Mouse (Mus musculus): ENCODE measurements around the gene Olfr66. TPM values are rescaled to one million over a fixed set of nuclear protein-coding genes. Genes with fewer than 3 reads are reported as not detected.

The Olfr66 gene
- polyA plus RNA-seq (2015; fragmentation: Nextera tagmentation; extraction: Ambion mirVana) = not detected in 2 replicates

DNA sequence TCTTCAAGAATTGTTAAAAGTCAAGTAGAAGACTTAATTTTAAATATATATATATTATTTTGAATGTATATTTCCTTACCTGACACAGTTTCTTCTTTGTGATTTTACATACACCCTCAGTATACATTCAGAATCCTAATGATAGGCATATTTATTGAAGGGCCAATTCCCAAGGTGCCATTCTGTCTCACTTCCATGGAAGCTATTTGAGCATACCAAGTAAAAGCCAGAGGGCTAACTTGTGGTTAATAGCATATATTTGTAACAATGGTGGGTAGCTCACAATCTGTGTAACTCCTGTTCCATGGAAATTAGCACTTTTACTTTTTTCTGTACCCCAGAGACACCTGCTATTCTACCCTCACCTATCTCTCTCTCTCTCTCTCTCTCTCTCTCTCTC is at the start of gene Olfr66:
Gene Olfr66 (minus strand): TSS at position 101 of the 400 bp plus-strand sequence.
- ATAC-seq (ENCODE audit: low FRiP score) = no peak
- Histone ChIP-seq H3K4me3 (replicated peaks) (no peak within 1 kb of the TSS), H3K36me3 (no peaks in the 10 kb centered on the region), H3K27ac (replicated peaks) (no peak within 1 kb of the TSS), H3K9me3 (replicated peaks) (no peaks in the 10 kb centered on the region), H3K4me1 (no peaks in the 10 kb centered on the region), H3K9ac (replicated peaks) (no peak within 1 kb of the TSS), H3K27me3 (replicated peaks) (no peaks in the 10 kb centered on the region), H3K4me2 (no peak within 1 kb of the TSS)

DNA sequence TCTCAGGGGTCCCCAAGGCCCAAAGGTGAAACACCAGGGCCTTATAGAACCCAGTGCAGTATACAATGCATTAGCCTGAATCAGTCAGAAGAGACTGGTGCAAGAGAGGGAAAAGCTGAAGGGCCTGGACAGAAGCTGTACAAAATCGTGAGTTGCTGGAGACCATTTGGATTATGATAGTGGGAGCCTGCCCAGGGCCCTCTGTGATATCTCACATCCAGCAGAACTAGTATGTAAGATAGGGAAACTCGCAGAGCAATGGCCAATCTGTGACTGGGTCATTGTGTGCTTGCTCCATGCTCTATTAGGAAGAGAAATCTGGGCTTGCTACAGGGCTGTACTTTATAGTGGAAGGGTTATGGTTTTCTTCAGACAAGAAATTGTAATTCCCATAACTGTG is 48.2 kb upstream of the Olfr66 start, which contains the start of gene Olfr632:
Gene Olfr632 (plus strand): TSS at position 84 of the 400 bp plus-strand sequence.
- no peaks in the 10 kb centered on the region for H3K27me3 ChIP-seq (replicated peaks)
- no peak within 1 kb of the TSS for H3K4me2 ChIP-seq
- no peak within 1 kb of the TSS for H3K4me3 ChIP-seq (replicated peaks)
- no peak for ATAC-seq (ENCODE audit: low FRiP score)
- 86% methylated on average over 2 of the region's 2 CpGs for WGBS
- no peaks in the 10 kb centered on the region for H3K9me3 ChIP-seq (replicated peaks)
- H3K36me3 ChIP-seq = no peaks in the 10 kb centered on the region
- H3K9ac ChIP-seq (replicated peaks) = no peak within 1 kb of the TSS
- no peak within 1 kb of the TSS for H3K27ac ChIP-seq (replicated peaks)
- H3K4me1 ChIP-seq = no peaks in the 10 kb centered on the region

DNA sequence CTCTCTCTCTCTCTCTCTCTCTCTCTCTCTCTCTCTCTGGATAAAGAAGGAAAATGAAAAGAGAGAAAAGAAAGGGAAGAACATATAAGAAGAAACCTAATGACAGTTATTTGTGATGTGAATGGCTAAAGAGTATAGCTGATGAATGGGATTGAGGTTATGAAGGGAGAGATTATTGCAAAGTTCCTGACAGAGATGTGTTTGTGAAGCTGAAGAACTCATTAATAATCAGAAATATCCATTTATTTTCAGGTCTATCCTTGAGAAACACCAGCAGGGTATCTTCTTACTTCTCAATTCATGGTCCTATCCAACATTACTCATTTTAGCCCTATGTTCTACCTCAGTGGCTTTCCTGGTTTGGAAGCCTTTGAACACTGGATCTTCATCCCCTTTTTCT is 42.5 kb upstream of the Olfr66 start, which contains the start of gene Olfr631:
Gene Olfr631 (plus strand): TSS at position 301 of the 400 bp plus-strand sequence.
- Histone ChIP-seq H3K4me2 (no peak within 1 kb of the TSS), H3K9ac (replicated peaks) (no peak within 1 kb of the TSS), H3K4me1 (no peaks in the 10 kb centered on the region), H3K36me3 (no peaks in the 10 kb centered on the region), H3K27ac (replicated peaks) (no peak within 1 kb of the TSS), H3K4me3 (replicated peaks) (no peak within 1 kb of the TSS), H3K9me3 (replicated peaks) (no peaks in the 10 kb centered on the region), H3K27me3 (replicated peaks) (no peaks in the 10 kb centered on the region)
- no peak for ATAC-seq (ENCODE audit: low FRiP score)

DNA sequence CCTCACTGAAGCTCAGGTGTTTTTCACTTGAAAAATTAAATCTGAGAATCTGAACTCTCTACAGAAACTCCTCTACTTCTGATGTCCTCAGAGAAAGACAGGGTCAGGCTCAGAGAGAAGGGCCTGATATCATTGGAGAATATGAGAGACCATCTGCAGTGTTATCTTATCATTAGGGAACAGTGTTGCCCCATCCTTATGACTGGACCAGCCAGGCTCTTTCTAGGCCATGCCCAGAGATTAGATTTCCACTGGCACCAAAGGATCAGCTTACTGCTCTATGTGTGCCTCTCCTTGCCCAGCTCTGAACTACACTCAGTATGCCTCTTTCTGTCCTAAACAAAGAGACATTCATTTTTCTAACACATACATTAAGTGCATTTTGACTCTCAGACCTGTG is 29.3 kb upstream of the Olfr66 start:
- no peak for ATAC-seq (ENCODE audit: low FRiP score)
- Histone ChIP-seq H3K9me3 (replicated peaks) (no peaks in the 10 kb centered on the region), H3K4me3 (replicated peaks) (no peak overlapping the region), H3K9ac (replicated peaks) (no peak overlapping the region), H3K4me2 (no peak overlapping the region), H3K27ac (replicated peaks) (no peak overlapping the region), H3K27me3 (replicated peaks) (no peaks in the 10 kb centered on the region), H3K36me3 (no peaks in the 10 kb centered on the region), H3K4me1 (no peaks in the 10 kb centered on the region)

DNA sequence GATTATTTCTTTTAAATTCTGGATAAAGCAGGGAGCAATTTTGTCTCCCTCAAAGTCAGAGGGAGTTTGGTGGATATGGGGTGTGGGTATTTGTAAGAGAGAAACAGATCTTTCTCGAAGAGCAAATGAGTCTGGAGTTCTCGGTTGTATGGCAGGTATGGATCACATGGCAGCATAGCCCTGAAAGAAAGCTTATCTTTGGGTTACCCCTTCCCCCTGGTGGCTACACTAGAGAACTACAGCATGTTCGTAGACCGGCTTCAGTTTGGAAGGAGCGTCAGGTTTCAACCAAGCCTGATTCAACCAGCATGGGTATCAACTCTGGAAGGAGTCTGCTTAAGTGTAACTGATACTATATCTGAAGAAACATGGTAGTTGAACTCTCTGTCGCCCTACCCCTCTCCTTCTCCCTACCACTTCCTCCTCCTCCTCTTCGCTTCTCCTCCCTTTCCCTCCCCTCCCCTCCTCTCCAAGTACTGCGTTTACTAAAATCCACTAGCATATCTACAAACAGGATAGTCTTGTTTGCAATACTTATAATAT is 27.0 kb upstream of the Olfr66 start:
- H3K4me3 ChIP-seq (replicated peaks) = no peak overlapping the region
- H3K27me3 ChIP-seq (replicated peaks) = no peaks in the 10 kb centered on the region
- H3K4me2 ChIP-seq = no peak overlapping the region
- no peaks in the 10 kb centered on the region for H3K4me1 ChIP-seq
- H3K27ac ChIP-seq (replicated peaks) = no peak overlapping the region
- no peak overlapping the region for H3K9ac ChIP-seq (replicated peaks)
- 47% methylated on average over 8 of the region's 8 CpGs for WGBS
- no peak for ATAC-seq (ENCODE audit: low FRiP score)
- no peaks in the 10 kb centered on the region for H3K9me3 ChIP-seq (replicated peaks)
- no peaks in the 10 kb centered on the region for H3K36me3 ChIP-seq

DNA sequence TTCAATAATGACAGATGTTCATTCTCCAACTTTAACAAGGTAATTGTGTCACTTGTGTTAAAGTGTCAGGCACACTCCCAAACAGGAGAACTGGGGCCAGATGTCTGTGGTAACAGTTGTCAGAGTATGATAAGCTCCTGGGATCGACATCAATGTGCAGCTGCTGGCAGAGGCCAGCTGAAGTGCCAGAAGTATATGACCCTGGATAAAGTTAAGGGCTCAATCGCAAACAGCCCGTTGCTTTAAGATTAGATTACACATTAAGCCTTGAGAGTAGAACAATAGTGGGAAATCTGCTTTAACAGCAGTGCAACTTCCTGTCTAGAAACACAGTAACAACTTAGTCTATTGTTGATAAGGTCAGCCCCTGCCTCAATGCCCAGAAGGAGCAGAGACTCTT is 24.0 kb upstream of the Olfr66 start:
- Histone ChIP-seq H3K27me3 (replicated peaks) (no peaks in the 10 kb centered on the region), H3K9ac (replicated peaks) (no peak overlapping the region), H3K4me3 (replicated peaks) (no peak overlapping the region), H3K4me1 (no peaks in the 10 kb centered on the region), H3K4me2 (no peak overlapping the region), H3K27ac (replicated peaks) (no peak overlapping the region), H3K9me3 (replicated peaks) (no peaks in the 10 kb centered on the region), H3K36me3 (no peaks in the 10 kb centered on the region)
- no peak for ATAC-seq (ENCODE audit: low FRiP score)
- 55% methylated on average over 3 of the region's 3 CpGs for WGBS

DNA sequence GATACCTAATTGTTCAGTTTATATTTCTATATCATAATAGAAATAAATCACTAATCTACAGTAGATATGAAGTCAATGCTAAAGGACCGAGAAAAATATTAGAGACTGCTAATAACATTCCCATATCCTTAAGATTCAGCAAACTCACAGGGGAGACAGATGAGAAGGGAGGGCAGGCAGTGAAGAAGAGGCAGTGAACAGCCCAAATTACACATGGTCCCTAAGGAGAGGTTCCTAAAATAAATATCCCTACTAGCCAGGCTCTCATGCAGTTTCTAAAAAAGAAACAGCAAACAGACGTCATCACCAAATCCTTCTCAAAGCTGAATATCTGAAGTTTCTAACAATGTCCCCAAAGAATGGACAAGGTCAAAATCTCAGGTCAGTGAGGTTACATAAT is 17.1 kb upstream of the Olfr66 start, which contains the start of gene Olfr65:
Gene Olfr65 (plus strand): TSS at position 301 of the 400 bp plus-strand sequence.
- no peak within 1 kb of the TSS for H3K9ac ChIP-seq (replicated peaks)
- 77% methylated on average over 2 of the region's 2 CpGs for WGBS
- no peaks in the 10 kb centered on the region for H3K4me1 ChIP-seq
- no peaks in the 10 kb centered on the region for H3K9me3 ChIP-seq (replicated peaks)
- H3K36me3 ChIP-seq = no peaks in the 10 kb centered on the region
- no peak within 1 kb of the TSS for H3K4me3 ChIP-seq (replicated peaks)
- no peak within 1 kb of the TSS for H3K27ac ChIP-seq (replicated peaks)
- no peak within 1 kb of the TSS for H3K4me2 ChIP-seq
- ATAC-seq (ENCODE audit: low FRiP score) = no peak
- H3K27me3 ChIP-seq (replicated peaks) = no peaks in the 10 kb centered on the region

DNA sequence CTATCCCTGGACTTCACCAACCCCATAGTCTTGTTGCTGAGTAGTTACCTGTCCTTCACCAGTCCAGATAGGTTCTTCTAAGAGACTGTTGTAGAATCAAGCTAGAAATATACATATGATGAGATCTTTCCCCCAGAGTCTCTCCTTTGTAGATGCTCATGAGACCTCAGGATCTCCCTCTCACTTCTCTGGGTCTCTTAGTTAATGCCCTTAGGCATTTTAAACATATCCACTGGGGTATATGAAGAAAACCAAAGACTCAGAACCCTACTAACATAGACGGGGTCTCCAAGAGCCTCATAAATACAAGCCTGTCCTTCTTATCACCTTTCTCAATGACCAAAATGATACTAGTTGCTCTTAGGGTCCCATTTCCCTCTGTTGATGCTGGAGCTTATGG is 8.3 kb upstream of the Olfr66 start, which contains the start of gene Olfr64:
Gene Olfr64 (minus strand): TSS at position 101 of the 400 bp plus-strand sequence.
- WGBS = 71% methylated on average over 1 of the region's 1 CpGs
- ATAC-seq (ENCODE audit: low FRiP score) = no peak
- no peaks in the 10 kb centered on the region for H3K9me3 ChIP-seq (replicated peaks)

DNA sequence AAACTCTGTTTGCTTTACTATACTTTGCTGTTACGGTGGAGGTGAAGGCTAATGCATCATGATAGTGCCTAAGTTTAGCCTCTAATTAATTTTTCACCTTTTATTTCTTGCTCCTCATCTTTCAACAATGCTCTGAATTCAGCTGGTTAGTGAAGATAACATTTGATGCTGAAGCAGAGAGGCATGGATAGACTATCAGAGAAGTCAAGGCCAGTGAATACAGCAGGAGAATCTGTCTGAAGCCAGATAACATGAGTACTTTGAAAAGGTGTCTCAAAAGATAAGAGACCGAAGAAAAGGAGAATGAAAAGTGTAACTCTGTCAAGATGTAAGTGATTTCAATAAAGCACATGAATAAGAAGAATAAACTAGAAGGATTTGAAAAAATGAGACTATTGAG is 9.0 kb downstream of the Olfr66 start:
- WGBS = 95% methylated on average over 2 of the region's 2 CpGs
- no peak overlapping the region for H3K9ac ChIP-seq (replicated peaks)

More for the DNA sequence above, 8.3 kb upstream of the Olfr66 start, which contains the start of gene Olfr64:
- no peaks in the 10 kb centered on the region for H3K36me3 ChIP-seq
- H3K9ac ChIP-seq (replicated peaks) = no peak within 1 kb of the TSS
- no peak within 1 kb of the TSS for H3K4me2 ChIP-seq
- no peaks in the 10 kb centered on the region for H3K27me3 ChIP-seq (replicated peaks)
- H3K4me3 ChIP-seq (replicated peaks) = no peak within 1 kb of the TSS
- H3K4me1 ChIP-seq = no peaks in the 10 kb centered on the region
- no peak within 1 kb of the TSS for H3K27ac ChIP-seq (replicated peaks)

DNA sequence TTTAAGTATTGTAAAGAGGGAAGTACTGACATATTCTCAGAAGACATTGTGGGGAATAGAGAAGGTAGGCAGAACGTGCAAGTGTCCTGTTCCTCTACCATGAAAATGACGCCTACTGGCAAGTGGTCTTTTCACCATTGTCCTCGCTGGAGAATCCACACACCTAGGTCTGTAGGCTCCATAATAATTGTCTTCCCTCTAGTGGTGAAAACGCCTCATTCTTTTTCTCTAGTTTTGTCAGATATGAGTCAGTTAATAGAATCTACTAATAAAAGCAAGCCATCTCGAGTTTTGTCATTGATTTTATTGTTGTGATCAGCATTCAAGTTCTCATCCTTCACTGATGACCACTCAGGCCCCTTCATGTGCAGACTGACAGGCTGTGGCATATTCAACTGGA is 11.6 kb downstream of the Olfr66 start:
- WGBS = 58% methylated on average over 5 of the region's 5 CpGs
- Histone ChIP-seq H3K4me2 (no peak overlapping the region), H3K27me3 (replicated peaks) (no peaks in the 10 kb centered on the region), H3K4me3 (replicated peaks) (no peak overlapping the region), H3K9ac (replicated peaks) (no peak overlapping the region), H3K36me3 (no peaks in the 10 kb centered on the region), H3K27ac (replicated peaks) (no peak overlapping the region), H3K4me1 (no peaks in the 10 kb centered on the region), H3K9me3 (replicated peaks) (no peaks in the 10 kb centered on the region)
- no peak for ATAC-seq (ENCODE audit: low FRiP score)

More for the DNA sequence above, 9.0 kb downstream of the Olfr66 start:
- ATAC-seq (ENCODE audit: low FRiP score) = no peak
- no peak overlapping the region for H3K27ac ChIP-seq (replicated peaks)
- no peaks in the 10 kb centered on the region for H3K9me3 ChIP-seq (replicated peaks)
- H3K4me2 ChIP-seq = no peak overlapping the region
- H3K4me1 ChIP-seq = no peaks in the 10 kb centered on the region
- H3K4me3 ChIP-seq (replicated peaks) = no peak overlapping the region
- H3K36me3 ChIP-seq = no peaks in the 10 kb centered on the region
- H3K27me3 ChIP-seq (replicated peaks) = no peaks in the 10 kb centered on the region

DNA sequence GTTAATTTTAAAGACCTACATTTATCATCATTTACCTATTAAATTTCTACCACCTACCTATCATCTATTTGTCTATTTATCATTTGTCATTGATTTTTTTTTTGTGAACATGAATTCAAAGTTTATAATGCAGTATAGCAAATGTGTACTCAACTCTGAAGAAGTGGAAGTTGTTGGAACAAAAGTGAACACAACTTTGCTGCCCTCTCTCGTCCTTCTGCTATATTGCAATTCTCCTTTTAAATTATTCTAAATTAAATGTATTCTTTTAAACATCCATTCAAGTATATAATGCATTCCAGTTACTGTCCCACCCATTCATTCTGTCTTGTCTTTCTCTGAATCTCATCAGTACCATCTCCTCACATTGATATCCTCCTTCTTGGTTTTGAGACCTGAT is 13.0 kb downstream of the Olfr66 start:
- ATAC-seq (ENCODE audit: low FRiP score) = no peak
- H3K4me1 ChIP-seq = no peaks in the 10 kb centered on the region
- H3K36me3 ChIP-seq = no peaks in the 10 kb centered on the region
- no peak overlapping the region for H3K4me3 ChIP-seq (replicated peaks)
- WGBS = 11% methylated on average over 1 of the region's 1 CpGs
- H3K27me3 ChIP-seq (replicated peaks) = no peaks in the 10 kb centered on the region
- no peak overlapping the region for H3K4me2 ChIP-seq
- no peak overlapping the region for H3K27ac ChIP-seq (replicated peaks)
- H3K9ac ChIP-seq (replicated peaks) = no peak overlapping the region
- no peaks in the 10 kb centered on the region for H3K9me3 ChIP-seq (replicated peaks)

DNA sequence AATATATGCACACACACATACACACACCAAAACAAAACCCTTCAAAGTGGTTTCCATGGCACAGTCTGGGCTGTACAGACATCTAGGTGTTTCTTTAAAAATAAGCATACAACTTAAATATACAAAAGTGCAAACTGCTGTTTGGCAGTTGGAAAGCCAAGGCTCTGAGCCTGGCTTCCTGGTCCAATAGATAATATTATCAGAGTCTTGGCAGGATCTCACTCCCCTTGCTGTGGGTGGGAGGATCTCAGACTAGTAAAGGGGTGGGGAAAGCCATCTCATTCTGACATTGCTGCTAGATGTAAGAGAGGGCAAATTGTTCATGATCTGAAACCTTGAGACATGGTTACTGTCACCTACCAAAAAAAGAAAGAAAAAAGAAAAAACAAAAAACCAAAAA is 15.4 kb downstream of the Olfr66 start:
- no peaks in the 10 kb centered on the region for H3K27me3 ChIP-seq (replicated peaks)
- H3K4me2 ChIP-seq = no peak overlapping the region
- H3K4me1 ChIP-seq = no peaks in the 10 kb centered on the region
- no peak for ATAC-seq (ENCODE audit: low FRiP score)
- no peaks in the 10 kb centered on the region for H3K36me3 ChIP-seq
- H3K9ac ChIP-seq (replicated peaks) = no peak overlapping the region
- H3K4me3 ChIP-seq (replicated peaks) = no peak overlapping the region
- no peak overlapping the region for H3K27ac ChIP-seq (replicated peaks)
- H3K9me3 ChIP-seq (replicated peaks) = no peaks in the 10 kb centered on the region

DNA sequence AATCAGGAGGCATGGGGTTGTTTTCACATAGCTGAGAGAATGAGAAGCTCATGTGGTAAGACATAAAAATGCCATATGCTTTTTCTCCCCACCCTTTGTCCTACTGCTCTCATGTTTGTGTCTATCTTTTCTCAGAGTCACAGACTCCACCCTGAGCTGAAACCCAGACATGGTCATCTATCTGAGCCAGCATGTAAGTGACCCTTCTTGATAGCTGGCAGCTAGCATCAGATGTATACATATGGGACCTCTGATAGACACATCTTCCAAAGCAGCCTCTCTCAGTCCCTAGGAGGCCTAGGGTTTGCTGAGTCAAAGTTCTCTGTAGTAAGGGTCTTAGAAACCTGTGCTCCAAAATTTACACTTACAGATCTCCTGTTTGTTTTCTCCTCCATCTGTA is 20.3 kb downstream of the Olfr66 start:
- H3K27me3 ChIP-seq (replicated peaks) = no peaks in the 10 kb centered on the region
- H3K27ac ChIP-seq (replicated peaks) = no peak overlapping the region
- no peak overlapping the region for H3K9ac ChIP-seq (replicated peaks)
- no peak for ATAC-seq (ENCODE audit: low FRiP score)
- no peaks in the 10 kb centered on the region for H3K9me3 ChIP-seq (replicated peaks)
- H3K4me3 ChIP-seq (replicated peaks) = no peak overlapping the region
- H3K4me1 ChIP-seq = no peaks in the 10 kb centered on the region
- H3K4me2 ChIP-seq = no peak overlapping the region
- no peaks in the 10 kb centered on the region for H3K36me3 ChIP-seq

Measured in neural tube, embryonic 15.5 days (tissue).